Mouse (Mus musculus) cortical plate, adult 2 months (tissue): ENCODE results near the gene Myl4.

ENCODE experiments used
- CTCF ChIP-seq: fragments of 200-500 bp; IDR thresholded peaks from 2 replicates; pipeline ENCODE4 v1.5.1; 2011; ENCODE audit warnings: mild to moderate bottlenecking, control low read depth, low read length; ENCODE audit not compliant: insufficient read depth; ENCODE audit errors: extremely low read depth
- POLR2A ChIP-seq: fragments of 200-500 bp; IDR thresholded peaks from 2 replicates; pipeline ENCODE4 v1.6.1; 2011; ENCODE audit warnings: mild to moderate bottlenecking, low read length, control low read depth; ENCODE audit not compliant: insufficient read depth; ENCODE audit errors: extremely low read depth

DNA sequence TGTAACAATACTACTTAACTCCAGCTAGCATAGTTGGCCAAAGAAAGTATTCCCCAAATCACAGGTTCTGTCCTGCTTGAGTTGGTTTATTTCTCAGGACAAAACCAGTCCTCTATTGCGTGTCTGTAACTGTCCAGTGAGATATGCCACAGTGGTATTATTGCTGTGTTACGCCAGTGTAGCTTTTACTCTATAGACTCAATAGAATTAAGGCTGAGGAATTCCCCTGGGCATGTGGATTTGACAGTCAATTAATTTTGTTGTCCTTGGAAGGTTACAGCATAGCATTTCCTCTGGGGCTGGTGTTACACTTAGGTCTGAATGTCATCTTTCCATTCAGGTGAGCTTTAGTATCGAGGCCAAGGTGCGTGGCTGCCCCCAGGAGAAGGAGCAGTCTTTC lies 92.8 kb downstream of the Myl4 start:
- no peak for TF ChIP-seq CTCF
- no peak for TF ChIP-seq POLR2A
